20 mouse cellular contexts compared by ENCODE assay signal in the genomic region with DNA sequence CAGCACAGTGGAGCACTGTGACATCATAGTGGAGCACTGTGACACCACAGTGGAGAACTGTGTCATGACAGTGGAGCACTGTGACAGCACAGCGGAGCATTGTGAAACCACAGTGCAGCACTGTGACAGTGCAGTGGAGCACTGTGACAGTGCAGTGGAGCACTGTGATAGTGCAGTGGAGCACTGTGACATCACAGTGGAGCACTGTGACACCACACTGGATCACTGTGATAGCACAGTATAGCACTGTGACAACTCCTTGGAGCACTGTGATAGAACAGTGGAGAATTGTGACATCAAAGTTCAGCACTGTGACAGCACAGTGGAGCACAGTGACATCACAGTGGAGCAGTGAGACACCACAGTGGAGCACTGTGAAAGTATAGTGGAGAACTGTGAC.
DNase-seq lines count a peak whose midpoint lies in the region; ATAC-seq and TF ChIP-seq lines count a peak whose summit lies in the region.
"Had no signal": no experiment of that assay in that cellular context is flagged by ENCODE, and none has a peak within 500 bp of the region (broad histone marks: within the 10 kb centered on the region; RNA-seq: fewer than 3 reads in every experiment).

No protein-coding gene starts in this region.

- no peak overlapping the region for H3K27ac ChIP-seq in forebrain, embryonic 11.5 days (ENCODE audit: low read depth, low read length)
- no peak overlapping the region for H3K27ac ChIP-seq in forebrain, postnatal 0 days (ENCODE audit: low read depth, low read length)
- H3K27ac ChIP-seq in liver, adult 2 months (replicated peaks; ENCODE audit: insufficient read depth, low read depth, low read length), result no peak overlapping the region
- H3K27ac ChIP-seq: hindbrain, embryonic 10.5 days; limb, embryonic 15.5 days; neural tube, embryonic 15.5 days had no signal

- no peak overlapping the region for H3K4me3 ChIP-seq in forebrain, embryonic 11.5 days (ENCODE audit: low read depth, low read length)
- H3K4me3 ChIP-seq in forebrain, postnatal 0 days (ENCODE audit: low read depth, low read length), result no peak overlapping the region
- no peak overlapping the region for H3K4me3 ChIP-seq in liver, adult 2 months (ENCODE audit: insufficient read depth, low read depth, low read length)
- peak overlapping the region; percentile 63 for H3K4me3 ChIP-seq in megakaryocyte, embryonic 14.5 days (replicated peaks)
- H3K4me3 ChIP-seq: hindbrain, embryonic 10.5 days; limb, embryonic 15.5 days; myocyte; neural tube, embryonic 15.5 days had no signal

- no peak overlapping the region for H3K9ac ChIP-seq in forebrain, embryonic 11.5 days (ENCODE audit: low read length)
- no peak overlapping the region for H3K9ac ChIP-seq in forebrain, postnatal 0 days
- no peak overlapping the region for H3K9ac ChIP-seq in liver, adult 2 months (ENCODE audit: low read depth, low read length)
- H3K9ac ChIP-seq: limb, embryonic 15.5 days; neural tube, embryonic 15.5 days had no signal

- H3K27me3 ChIP-seq in forebrain, embryonic 11.5 days (ENCODE audit: control insufficient read depth, insufficient read depth, low read length), result no peaks in the 10 kb centered on the region
- no peaks in the 10 kb centered on the region for H3K27me3 ChIP-seq in forebrain, postnatal 0 days (ENCODE audit: insufficient read depth, low read length)
- no peaks in the 10 kb centered on the region for H3K27me3 ChIP-seq in liver, adult 2 months (ENCODE audit: control insufficient read depth, insufficient read depth, low read length)
- no peaks in the 10 kb centered on the region for H3K27me3 ChIP-seq in megakaryocyte, embryonic 14.5 days (replicated peaks)
- H3K27me3 ChIP-seq: CH12.LX; limb, embryonic 15.5 days; neural tube, embryonic 15.5 days had no signal

- TF ChIP-seq POLR2A in liver, adult 2 months (IDR thresholded peaks at IDR 0.05; ENCODE audit: extremely low read depth, insufficient read depth, low read length), result no peak

- TF ChIP-seq CTCF in forebrain, postnatal 0 days (IDR thresholded peaks at IDR 0.05; ENCODE audit: low read depth), result no peak
- TF ChIP-seq CTCF in liver, adult 2 months (IDR thresholded peaks at IDR 0.05; ENCODE audit: low read depth, low read length), result no peak

- H3K9me3 ChIP-seq in forebrain, embryonic 11.5 days (ENCODE audit: control insufficient read depth, low read length), result peaks cover 4% of the 10 kb centered on the region
- H3K9me3 ChIP-seq in forebrain, postnatal 0 days (ENCODE audit: low read length), result no peaks in the 10 kb centered on the region
- peaks cover 45% of the 10 kb centered on the region for H3K9me3 ChIP-seq in megakaryocyte, embryonic 14.5 days
- H3K9me3 ChIP-seq: limb, embryonic 15.5 days; neural tube, embryonic 15.5 days had no signal

- no peaks in the 10 kb centered on the region for H3K79me2 ChIP-seq in liver, adult 2 months (ENCODE audit: control insufficient read depth, insufficient read depth, low read length)

- 81% methylated on average over 1 of the region's 1 CpGs for WGBS in forebrain, embryonic 11.5 days
- WGBS in forebrain, postnatal 0 days, result 88% methylated on average over 1 of the region's 1 CpGs
- 96% methylated on average over 1 of the region's 1 CpGs for WGBS in liver, adult 2 months

- no peak overlapping the region for H3K4me2 ChIP-seq in forebrain, embryonic 11.5 days (ENCODE audit: low read depth, low read length, severe bottlenecking)
- H3K4me2 ChIP-seq in forebrain, postnatal 0 days (ENCODE audit: low read depth), result no peak overlapping the region
- H3K4me2 ChIP-seq: limb, embryonic 15.5 days; neural tube, embryonic 15.5 days had no signal

- H3K36me3 ChIP-seq in forebrain, embryonic 11.5 days (ENCODE audit: control insufficient read depth, insufficient read depth, low read length), result no peaks in the 10 kb centered on the region
- no peaks in the 10 kb centered on the region for H3K36me3 ChIP-seq in forebrain, postnatal 0 days (ENCODE audit: insufficient read depth)
- no peaks in the 10 kb centered on the region for H3K36me3 ChIP-seq in liver, adult 2 months (ENCODE audit: control insufficient read depth, insufficient read depth, low read length)
- no peaks in the 10 kb centered on the region for H3K36me3 ChIP-seq in megakaryocyte, embryonic 14.5 days (replicated peaks; ENCODE audit: low read length)
- H3K36me3 ChIP-seq: hindbrain, embryonic 10.5 days; limb, embryonic 15.5 days; neural tube, embryonic 15.5 days had no signal

- ATAC-seq in forebrain, embryonic 11.5 days (replicated peaks; ENCODE audit: low FRiP score), result no peak
- ATAC-seq in forebrain, postnatal 0 days, result no peak
- ATAC-seq in erythroid progenitor cell, adult 5-6 weeks (replicated peaks; ENCODE audit: low FRiP score, poor library complexity, severe bottlenecking), result peak; percentile 31; the same call in 1 of the 2 replicates
- ATAC-seq: forebrain, embryonic 14.5 days had no signal

- peak; percentile 47 for DNase-seq in forebrain, embryonic 11.5 days (ENCODE audit: low spot score)
- no peak for DNase-seq in forebrain, postnatal 0 days
- peak; percentile 4 for DNase-seq in liver, adult 2 months (ENCODE audit: extremely low read depth, low read depth, low spot score)
- no peak for DNase-seq in liver
- no peak for DNase-seq in Muller cell, postnatal 12 days (ENCODE audit: inconsistent ontology term)
- no peak for DNase-seq in gastrocnemius, adult 18-20 months (ENCODE audit: low spot score)
- DNase-seq: adrenal gland, postnatal 36 days; cerebellum, adult 8-10 months; kidney, adult 11 months; kidney, postnatal 14 days; lung, postnatal 10 days; thymus, adult 2 months had no signal

- no peaks in the 10 kb centered on the region for H3K4me1 ChIP-seq in forebrain, embryonic 11.5 days (replicated peaks; ENCODE audit: control insufficient read depth, insufficient read depth, low read length)
- H3K4me1 ChIP-seq in forebrain, postnatal 0 days (ENCODE audit: insufficient read depth), result no peaks in the 10 kb centered on the region
- H3K4me1 ChIP-seq in liver, adult 2 months (ENCODE audit: control insufficient read depth, insufficient read depth, low read length), result no peaks in the 10 kb centered on the region
- H3K4me1 ChIP-seq in megakaryocyte, embryonic 14.5 days, result peaks cover 20% of the 10 kb centered on the region; the same call in 1 of the 2 replicates
- H3K4me1 ChIP-seq: hindbrain, embryonic 10.5 days; limb, embryonic 15.5 days; neural tube, embryonic 15.5 days had no signal

Comparison
In these comparisons a context has a peak if more than half of its experiments do, and no peak if none do; other contexts are left out.
1. DNase-seq: peak in forebrain, embryonic 11.5 days (single experiment) and liver, adult 2 months (single experiment); none in forebrain, postnatal 0 days (single experiment), liver (single experiment), Muller cell, postnatal 12 days (single experiment) and gastrocnemius, adult 18-20 months (single experiment).